Mouse (Mus musculus): ENCODE measurements at regions not wholly inside any gene's neighbourhood (a gene's known extent, or its start where the extent isn't known, plus 50 kb on each side); places are given as distances from the start of the nearest gene placed in this dataset.

- DNase-seq (ENCODE audit: low spot score in 2 of 2): peak; percentile 28 to 33
Observed at GRCm38 (mm10) chr8:10869866-10870265, 138.4 kb downstream of the Irs2 start.

- no peak for DNase-seq (ENCODE audit: low spot score in 2 of 2)
Observed at GRCm38 (mm10) chr8:10866696-10867395, 141.4 kb downstream of the Irs2 start.

- no peak for DNase-seq (ENCODE audit: low spot score in 2 of 2)
Observed at GRCm38 (mm10) chr8:10865941-10866513, 142.2 kb downstream of the Irs2 start.

GRCm38 (mm10) chr8:10865415-10865821 lies 142.8 kb downstream of the Irs2 start:
- DNase-seq (ENCODE audit: low spot score in 2 of 2): no peak

GRCm38 (mm10) chr8:10862442-10862841 lies 145.8 kb downstream of the Irs2 start:
- no peak for DNase-seq (ENCODE audit: low spot score in 2 of 2)

GRCm38 (mm10) chr8:10860810-10861209 lies 147.4 kb downstream of the Irs2 start:
- no peak for DNase-seq (ENCODE audit: low spot score in 2 of 2)

- DNase-seq (ENCODE audit: low spot score in 2 of 2): no peak
Observed at GRCm38 (mm10) chr8:10857874-10858273, 150.4 kb downstream of the Irs2 start.

GRCm38 (mm10) chr8:10856996-10857720 lies 151.1 kb downstream of the Irs2 start:
- no peak for DNase-seq (ENCODE audit: low spot score in 2 of 2)

GRCm38 (mm10) chr8:10855696-10856095 lies 152.6 kb downstream of the Irs2 start:
- no peak for DNase-seq (ENCODE audit: low spot score in 2 of 2)

GRCm38 (mm10) chr8:10855131-10855530 lies 153.1 kb downstream of the Irs2 start:
- DNase-seq (ENCODE audit: low spot score in 2 of 2): no peak

GRCm38 (mm10) chr8:10854600-10854999 lies 153.7 kb downstream of the Irs2 start:
- DNase-seq (ENCODE audit: low spot score in 2 of 2): no peak

GRCm38 (mm10) chr8:10853901-10854300 lies 154.4 kb downstream of the Irs2 start:
- no peak for DNase-seq (ENCODE audit: low spot score in 2 of 2)

GRCm38 (mm10) chr8:10849916-10850315 lies 158.3 kb downstream of the Irs2 start:
- DNase-seq (ENCODE audit: low spot score in 2 of 2): no peak

GRCm38 (mm10) chr8:10845607-10846006 lies 162.7 kb downstream of the Irs2 start:
- DNase-seq (ENCODE audit: low spot score in 2 of 2): no peak

GRCm38 (mm10) chr8:10840853-10841531 lies 167.3 kb downstream of the Irs2 start:
- no peak for DNase-seq (ENCODE audit: low spot score in 2 of 2)

- no peak for DNase-seq (ENCODE audit: low spot score in 2 of 2)
Observed at GRCm38 (mm10) chr8:10840044-10840443, 168.2 kb downstream of the Irs2 start.

- no peak for DNase-seq (ENCODE audit: low spot score in 2 of 2)
Observed at GRCm38 (mm10) chr8:10835054-10835453, 173.2 kb downstream of the Irs2 start.

GRCm38 (mm10) chr8:10831864-10832263 lies 176.4 kb downstream of the Irs2 start:
- no peak for DNase-seq (ENCODE audit: low spot score in 2 of 2)

GRCm38 (mm10) chr8:10831277-10831676 lies 177.0 kb downstream of the Irs2 start:
- DNase-seq (ENCODE audit: low spot score in 2 of 2): no peak

GRCm38 (mm10) chr8:10830835-10831234 lies 177.4 kb downstream of the Irs2 start:
- no peak for DNase-seq (ENCODE audit: low spot score in 2 of 2)

- DNase-seq (ENCODE audit: low spot score in 2 of 2): no peak
Observed at GRCm38 (mm10) chr8:10828580-10828979, 179.7 kb downstream of the Irs2 start.

GRCm38 (mm10) chr8:10827560-10827959 lies 180.7 kb downstream of the Irs2 start:
- no peak for DNase-seq (ENCODE audit: low spot score in 2 of 2)
